Mouse (Mus musculus): ENCODE measurements at regions not wholly inside any gene's neighbourhood (a gene's known extent, or its start where the extent isn't known, plus 50 kb on each side); places are given as distances from the start of the nearest gene placed in this dataset.

DNA sequence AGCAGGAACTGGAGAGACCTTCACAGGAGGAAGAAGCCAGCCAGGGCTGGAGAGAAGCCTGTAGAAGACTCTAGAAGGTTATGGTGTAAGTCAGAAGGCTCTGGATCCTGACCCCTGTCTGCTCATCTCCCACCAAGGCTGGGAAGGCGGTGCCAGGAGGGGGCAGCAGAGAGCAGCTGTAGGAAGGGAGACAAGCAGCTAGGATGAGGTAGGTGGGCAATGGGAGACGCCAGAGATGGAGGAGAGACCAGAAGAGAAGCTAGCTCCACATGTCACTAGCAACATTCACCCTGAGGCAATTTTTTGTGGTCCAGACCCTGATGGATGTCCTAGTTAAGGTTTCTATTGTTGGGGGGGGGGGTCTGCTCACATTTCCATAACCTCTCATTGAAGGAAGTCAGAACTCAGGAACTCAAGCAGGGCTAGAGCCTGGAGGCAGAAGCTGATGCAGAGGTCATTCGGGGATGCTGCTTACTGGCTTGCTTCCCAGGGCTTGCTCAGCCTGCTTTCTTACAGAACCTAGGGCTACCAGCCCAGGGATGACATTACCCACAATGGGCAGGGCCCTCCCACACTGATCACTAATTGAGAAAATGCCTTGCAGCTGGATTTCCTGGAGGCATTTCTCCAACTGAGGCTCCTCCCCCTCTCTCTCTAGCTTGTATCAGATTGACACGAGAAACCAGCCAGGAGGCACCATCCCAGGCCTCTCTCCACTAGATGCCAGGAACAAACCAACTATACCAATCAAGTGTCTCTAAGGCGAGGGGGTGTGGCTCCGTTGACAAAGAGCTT lies 144.7 kb upstream of the Rpl38 start:
- TF ChIP-seq USF1 (IDR thresholded peaks at IDR 0.05; ENCODE audit: low read depth, low read length) (no peak), MYC (IDR thresholded peaks at IDR 0.05; ENCODE audit: low read depth, low read length) (no peak), CTCF (conservative IDR thresholded peaks at IDR 0.05 in 1 of 2, IDR thresholded peaks at IDR 0.05 in 1 of 2; ENCODE audit: low read depth in 2 of 2, low read length in 2 of 2) (peak; percentile 69 to 70), MEF2A (IDR thresholded peaks at IDR 0.05; ENCODE audit: borderline replicate concordance, low read depth, low read length) (no peak), POLR2A (IDR thresholded peaks at IDR 0.05; ENCODE audit: low read depth, low read length) (no peak), E2F4 (IDR thresholded peaks at IDR 0.05; ENCODE audit: insufficient replicate concordance, low read depth, low read length) (no peak), BHLHE40 (IDR thresholded peaks at IDR 0.05; ENCODE audit: low read depth, low read length) (no peak), MAX (IDR thresholded peaks at IDR 0.05; ENCODE audit: low read length) (no peak)

All from CH12.LX (cell line).